Mouse (Mus musculus): ENCODE data around the gene Cxadr.
A peak's percentile ranks its signal among the peaks of the same experiment; 100 is the strongest.
"Not testable (repeated sequence)": the region's sequence is repeated elsewhere in the genome, so short reads cannot be mapped to it uniquely, and the experiment has no call there.

Cxadr gene

GRCm38 (mm10) chr16:78307476-78308192 lies 6.3 kb downstream of the Cxadr start:
- DNase-seq: no peak

- no peak for DNase-seq
Observed at GRCm38 (mm10) chr16:78309258-78309657, 8.0 kb downstream of the Cxadr start.

DNA sequence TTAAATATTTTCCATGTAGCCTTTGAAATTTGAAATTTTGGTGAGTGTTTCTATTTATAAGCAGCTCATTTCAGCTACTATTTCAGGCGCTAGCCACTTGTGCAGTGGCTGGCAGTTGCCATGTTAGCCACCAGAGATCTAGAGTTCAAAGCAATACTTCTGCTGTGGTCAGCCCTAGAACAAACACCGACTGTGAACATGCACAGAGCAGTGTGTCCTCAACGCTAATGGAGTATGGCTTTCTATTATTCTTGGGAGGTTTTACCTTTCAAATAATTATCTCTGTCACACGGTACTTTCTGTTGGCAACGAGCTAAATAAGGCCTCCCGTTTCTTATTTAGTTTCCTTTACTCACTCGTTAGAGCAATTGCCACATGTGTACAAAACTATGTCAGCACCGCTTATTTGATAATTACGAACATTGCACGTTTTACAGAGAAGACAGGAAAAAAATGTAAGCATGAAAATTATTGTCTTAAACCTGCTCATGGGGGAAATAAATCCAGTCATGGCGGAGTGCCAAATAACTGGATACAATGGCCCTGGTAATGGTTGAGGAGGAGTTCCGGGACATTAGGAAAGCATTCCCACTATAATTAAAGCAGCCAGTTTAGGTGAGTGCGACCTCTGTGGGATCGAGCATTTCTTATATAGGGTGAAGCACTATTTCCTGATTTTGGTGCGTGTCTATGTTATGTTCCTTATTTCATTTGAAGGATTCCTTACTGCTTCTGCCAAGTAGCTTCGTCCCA lies 12.0 kb downstream of the Cxadr start:
- DNase-seq: no peak

DNA sequence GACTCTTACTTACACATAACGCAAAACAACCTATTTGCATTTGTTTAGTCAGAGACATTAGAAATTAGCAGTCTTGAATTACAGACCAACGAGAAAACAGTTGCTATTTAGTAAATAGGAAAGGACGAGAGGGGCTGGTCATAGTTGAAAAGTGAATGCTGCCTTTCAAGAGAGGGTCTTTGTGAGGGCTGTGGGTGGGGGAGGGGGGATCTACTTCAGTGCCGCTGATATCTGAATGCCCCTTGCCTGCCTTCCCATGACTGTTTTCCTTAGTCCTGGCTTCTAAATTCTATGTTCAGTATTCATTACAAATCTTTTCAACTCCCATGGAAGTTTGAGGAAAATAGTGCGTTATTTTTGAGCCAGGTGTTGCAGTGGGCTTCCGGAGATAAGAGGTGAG lies 12.7 kb downstream of the Cxadr start:
- DNase-seq: no peak

GRCm38 (mm10) chr16:78316849-78317248 lies 15.6 kb downstream of the Cxadr start:
- peak; percentile 80 for DNase-seq

DNA sequence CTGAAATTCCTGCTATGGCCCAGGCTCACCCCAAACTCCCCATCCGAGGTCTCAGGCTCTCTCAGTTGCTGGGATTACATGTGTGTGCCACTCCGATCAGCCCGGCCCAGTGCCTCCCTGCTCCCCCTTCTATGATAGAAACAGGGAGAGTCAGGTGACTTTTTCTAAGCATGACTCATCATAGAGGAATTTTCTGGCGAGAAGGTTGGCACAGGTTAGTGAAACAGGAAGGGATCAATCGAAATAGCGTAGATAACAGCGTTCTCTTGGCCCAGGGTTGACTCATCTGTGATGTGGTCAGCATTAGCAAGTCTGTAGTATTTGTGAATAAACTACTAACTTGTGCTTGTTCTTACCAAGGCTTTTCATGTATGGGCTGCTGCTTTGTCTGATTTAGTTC lies 16.7 kb downstream of the Cxadr start:
- DNase-seq: peak; percentile 18

DNA sequence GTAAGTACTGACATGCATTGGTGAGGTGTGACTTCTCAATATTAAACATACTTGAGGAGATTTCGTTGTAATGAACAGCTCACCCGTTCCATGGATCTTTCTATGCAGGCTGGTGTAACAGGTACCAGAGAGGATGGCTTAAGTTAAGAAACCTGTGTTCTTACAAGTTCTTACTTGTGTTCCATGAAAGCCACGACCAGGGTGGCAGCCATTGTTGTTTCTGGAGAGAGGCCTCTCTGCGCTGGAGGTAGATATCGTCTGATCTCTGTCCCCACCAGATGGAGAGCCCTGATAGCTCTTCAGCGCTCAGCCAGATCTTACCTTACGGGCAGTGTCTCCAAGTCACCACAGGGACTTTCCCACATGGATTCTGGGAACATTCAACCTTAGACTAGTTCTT lies 18.4 kb downstream of the Cxadr start:
- DNase-seq: no peak

DNA sequence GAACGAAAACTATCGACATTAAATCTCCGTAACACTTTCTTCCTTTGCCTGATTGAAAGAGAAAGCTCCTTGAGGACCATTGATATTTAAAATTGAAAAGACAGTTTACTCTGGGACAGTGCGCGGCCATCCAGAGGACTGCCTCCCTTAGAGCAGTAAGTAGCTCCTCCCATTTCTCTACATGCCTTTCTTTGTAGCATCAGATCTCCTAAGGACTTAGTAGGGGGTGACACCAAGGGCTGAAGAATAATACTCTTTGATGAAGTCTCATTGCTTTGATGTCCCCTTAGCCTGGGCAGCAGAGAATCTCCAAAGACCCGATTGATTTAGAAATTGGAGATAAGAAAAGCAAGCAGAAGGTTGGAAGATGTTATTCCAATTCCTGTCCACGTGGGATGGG lies 20.3 kb downstream of the Cxadr start:
- no peak for DNase-seq

DNA sequence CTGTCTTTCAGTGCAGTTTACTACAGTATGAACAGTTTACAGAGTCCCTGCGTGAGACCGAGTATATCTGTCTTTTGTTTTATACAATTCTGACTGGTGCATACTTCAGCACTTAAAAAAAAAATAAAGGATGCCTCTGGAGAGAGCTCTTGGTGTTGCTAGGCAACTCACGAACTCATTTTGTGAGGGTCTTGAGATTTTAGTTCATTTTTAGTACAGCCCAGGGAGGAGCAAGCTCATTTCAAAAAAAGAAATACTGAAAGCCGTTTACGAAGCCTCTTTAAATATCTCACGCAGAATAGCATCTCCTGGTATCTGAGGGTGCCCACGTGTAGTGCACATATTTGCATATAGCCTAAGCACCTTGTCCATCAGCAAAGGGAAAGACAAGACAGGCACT lies 20.9 kb downstream of the Cxadr start:
- DNase-seq: no peak

DNA sequence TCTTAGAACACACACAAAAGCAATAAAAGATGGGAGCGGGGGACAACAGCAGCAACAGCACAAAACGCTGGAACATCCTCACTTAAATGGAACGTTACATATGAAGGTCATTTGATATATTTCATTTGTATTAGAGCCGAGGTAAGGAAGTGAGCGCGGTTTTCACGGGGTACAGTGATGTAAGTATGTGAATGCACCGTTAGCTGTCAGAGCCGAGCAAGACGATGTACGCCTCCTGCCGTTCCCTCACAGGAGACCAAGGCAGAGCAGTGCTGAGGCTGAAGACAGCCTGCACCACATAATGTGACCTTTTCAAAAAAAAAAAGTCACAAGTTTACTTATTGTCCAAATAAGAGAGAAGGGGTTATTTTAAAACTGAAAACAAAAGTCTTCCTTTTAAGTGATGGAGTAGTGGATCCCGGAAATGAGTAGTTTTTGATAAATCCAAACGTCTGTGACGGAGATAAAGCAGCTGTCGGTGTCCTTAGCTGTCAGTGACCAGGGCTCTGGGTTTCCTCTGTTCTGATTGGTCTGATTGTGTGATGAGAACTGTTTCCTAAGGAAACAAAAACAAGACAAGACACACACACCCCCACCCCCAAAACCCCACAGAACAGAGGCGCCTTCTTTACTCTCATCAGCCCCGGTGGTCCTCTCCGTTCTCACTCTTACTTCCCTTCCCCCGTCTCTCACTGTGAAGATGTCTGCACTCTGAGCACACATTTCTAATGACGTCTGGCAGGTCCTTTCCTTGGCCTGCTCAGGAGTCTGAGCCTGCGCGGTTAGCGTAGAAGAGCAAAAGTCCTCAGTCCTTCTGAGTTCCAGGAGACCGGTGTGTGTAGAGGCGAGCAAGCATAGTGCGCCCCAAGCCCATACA lies 24.9 kb downstream of the Cxadr start:
- peak; percentile 25 for DNase-seq

GRCm38 (mm10) chr16:78327562-78327961 lies 26.3 kb downstream of the Cxadr start:
- DNase-seq: no peak

DNA sequence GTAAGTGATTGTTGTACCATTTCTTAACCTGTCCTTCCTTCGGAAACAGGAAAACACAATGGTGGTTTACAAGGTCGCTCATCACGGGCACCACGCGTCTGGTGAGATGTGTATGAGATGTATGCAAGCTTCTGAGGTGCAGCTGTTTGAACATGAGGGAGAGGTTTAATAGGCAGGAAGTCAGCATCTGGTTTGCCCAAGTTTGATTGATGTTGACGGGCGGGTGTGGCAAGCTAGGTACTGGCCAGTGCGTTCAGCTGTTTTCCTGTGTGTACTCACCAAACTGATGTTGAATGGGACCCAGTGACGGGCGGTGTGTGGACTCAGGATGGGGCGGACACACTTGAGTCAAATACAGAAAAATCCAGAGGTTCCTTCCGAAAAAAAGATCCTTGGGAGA lies 26.7 kb downstream of the Cxadr start:
- no peak for DNase-seq

DNA sequence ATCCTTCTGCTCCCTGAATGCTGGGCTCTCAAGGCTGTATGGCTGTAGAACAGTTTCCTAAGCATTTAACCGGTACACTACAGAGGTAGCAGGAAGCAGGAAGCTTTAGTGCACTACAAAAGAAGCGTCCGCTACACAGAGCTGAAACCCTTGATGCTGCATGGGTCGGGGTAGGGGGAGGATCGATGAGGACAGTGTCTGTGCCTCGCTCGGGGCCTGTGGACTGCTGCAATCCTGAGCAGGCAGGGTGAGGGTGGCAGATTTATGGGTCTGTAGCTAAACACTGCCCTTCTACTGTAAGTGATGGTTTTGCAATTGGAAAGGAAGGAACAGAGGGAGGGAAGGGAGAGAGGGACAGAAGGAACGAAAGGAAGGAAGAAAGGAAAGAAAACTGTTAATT lies 35.9 kb downstream of the Cxadr start:
- DNase-seq: no peak

DNA sequence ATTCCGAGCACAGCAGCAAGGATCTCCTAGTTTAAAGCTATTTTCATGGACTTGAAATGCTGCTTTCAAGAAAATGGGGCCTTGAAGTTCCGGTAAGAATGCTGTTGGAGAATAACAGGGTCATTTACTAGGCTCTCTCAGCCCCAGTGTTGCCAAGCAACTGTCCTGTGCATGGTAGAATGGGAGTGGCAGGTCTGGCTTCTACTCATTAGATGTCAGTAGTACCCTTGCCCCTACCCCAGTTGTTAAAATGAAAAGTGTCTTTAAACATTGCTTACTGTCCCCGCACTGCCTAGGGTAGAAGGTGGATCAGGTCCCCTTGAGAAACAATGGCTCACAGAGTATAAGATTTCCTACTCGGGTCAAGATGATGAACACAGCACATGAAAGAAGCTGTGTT lies 40.1 kb downstream of the Cxadr start:
- DNase-seq: no peak

DNA sequence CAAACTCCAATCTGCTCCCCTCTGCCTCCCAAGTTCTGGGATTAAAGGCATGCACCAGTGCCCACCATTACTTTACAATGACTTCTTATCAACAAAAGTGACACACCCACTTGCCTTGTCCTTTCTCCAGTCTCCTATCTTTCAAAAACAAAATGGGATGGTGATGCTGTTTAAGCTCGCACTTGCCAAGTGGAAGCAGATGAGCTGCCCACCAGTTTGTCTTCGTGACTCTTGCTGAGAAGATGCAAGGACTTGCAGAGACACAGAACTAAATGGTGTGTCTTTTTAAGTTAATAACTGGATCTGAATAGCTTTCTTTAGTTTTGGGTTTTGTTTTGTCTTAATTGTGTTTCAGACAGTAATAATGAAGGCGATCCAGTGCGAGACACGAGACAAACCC lies 41.5 kb downstream of the Cxadr start:
- DNase-seq: no peak

DNA sequence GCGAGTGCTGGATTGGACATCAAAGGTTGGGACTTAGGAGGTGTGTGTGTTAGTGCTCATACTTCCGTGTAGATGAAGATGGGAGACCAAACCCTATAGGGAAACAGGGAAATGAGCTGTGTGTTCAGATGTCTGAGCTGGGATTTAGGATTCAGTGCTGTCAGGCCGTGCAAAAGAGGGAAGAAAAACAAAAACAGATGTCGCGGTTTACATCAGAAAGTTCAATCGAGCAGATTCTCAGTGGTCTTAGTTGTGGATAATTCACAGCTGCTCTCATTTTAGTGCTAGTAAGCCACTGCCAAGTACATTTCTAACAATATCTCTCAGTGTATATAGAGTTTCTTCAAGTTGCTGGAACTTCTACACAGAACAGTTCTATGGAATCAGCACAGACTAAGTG lies 42.5 kb downstream of the Cxadr start:
- DNase-seq: no peak

GRCm38 (mm10) chr16:78346662-78347327 lies 45.5 kb downstream of the Cxadr start:
- no peak for DNase-seq

GRCm38 (mm10) chr16:78347328-78347926 lies 46.1 kb downstream of the Cxadr start:
- DNase-seq: no peak

DNA sequence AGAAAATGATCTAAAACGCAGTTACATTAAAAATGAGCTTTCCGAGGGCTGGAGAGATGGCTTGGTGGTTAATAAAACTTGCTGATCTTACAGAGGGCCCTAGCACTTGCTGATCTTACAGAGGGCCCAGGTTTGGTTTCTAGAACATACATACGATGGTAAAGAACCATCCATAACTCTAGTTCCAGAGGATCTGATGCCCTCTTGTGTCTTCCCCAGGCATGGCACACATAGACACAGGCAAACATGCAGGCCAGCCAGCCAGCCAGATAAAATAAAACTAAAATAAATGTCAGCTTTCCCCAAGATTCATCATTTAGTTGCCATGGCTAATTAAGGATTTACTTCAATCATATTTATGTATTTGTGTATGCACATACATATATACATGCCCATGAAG lies 56.5 kb downstream of the Cxadr start:
- DNase-seq: no peak

DNA sequence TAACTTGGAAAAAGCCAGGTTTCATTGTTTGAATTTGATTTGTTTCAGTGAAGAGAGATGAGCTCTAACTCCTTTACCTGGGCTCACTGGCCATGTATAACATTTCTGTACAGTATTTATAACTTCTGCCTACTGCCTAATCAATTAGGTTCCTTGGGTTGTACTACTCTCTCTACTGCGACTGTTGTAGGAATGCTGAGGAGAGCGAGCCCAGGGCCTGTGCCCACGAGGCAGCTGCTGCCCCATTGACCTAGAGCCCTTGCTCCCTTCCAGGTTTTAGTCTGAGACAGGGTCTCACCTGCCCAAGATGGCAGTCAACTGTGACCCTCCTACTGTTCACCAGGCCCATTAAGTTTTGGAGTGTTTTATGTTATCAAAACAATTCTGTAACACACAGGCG lies 60.2 kb downstream of the Cxadr start:
- no peak for DNase-seq

GRCm38 (mm10) chr16:78364554-78364953 lies 63.3 kb downstream of the Cxadr start:
- not testable (repeated sequence) for DNase-seq

DNA sequence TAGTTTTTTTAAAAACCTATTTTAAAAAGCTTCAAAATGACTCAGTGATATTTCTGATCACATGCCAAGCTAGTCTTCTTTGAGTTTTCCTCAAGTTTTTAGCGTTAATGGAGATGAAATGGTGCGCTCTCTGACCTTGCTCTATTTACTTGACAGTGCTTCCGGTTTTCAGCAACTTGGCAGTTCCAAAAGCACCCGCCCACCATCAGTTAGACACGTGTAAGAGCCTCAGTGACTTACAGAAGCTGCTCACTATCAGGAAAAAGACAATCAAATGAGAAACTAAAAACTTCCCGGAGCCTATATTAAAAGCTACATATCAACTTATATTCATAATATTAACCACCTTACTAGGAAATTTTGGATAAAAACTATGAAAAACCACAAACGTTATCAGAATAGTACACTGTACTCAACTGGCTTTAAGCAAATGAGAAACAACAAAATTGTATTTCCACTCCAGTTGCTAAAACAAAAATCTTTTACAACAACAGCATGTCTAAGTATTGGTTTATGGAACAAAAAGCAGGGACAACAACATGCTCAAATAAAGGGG lies 70.3 kb downstream of the Cxadr start:
- DNase-seq: peak; percentile 29
